Mouse (Mus musculus): Measurements from ENCODE around the gene Slc7a5. TPM values are rescaled to one million over a fixed set of nuclear protein-coding genes. Genes with fewer than 3 reads are reported as not detected.

The Slc7a5 gene
- total RNA-seq, 2 experiments from 2014 or later, result 1.0 to 1.3 TPM

- Histone ChIP-seq H3K4me3 (peak overlapping the region; percentile 60), H3K27ac (peak overlapping the region; percentile 78)
- DNase-seq, result no peak
- no peak for TF ChIP-seq CTCF (IDR thresholded peaks at IDR 0.05)
- intact Hi-C loops (cut with DNase I), result no loop called here
Measured at GRCm38 (mm10) chr8:121948321-121949145, 41.0 kb upstream of the Slc7a5 start.

- peak; percentile 89 for DNase-seq
- Histone ChIP-seq H3K4me3 (peak overlapping the region; percentile 60), H3K27ac (peak overlapping the region; percentile 78)
- TF ChIP-seq CTCF (IDR thresholded peaks at IDR 0.05), result no peak
- intact Hi-C loops (cut with DNase I), result no loop called here
Measured at GRCm38 (mm10) chr8:121947753-121948141, 40.3 kb upstream of the Slc7a5 start.

DNA sequence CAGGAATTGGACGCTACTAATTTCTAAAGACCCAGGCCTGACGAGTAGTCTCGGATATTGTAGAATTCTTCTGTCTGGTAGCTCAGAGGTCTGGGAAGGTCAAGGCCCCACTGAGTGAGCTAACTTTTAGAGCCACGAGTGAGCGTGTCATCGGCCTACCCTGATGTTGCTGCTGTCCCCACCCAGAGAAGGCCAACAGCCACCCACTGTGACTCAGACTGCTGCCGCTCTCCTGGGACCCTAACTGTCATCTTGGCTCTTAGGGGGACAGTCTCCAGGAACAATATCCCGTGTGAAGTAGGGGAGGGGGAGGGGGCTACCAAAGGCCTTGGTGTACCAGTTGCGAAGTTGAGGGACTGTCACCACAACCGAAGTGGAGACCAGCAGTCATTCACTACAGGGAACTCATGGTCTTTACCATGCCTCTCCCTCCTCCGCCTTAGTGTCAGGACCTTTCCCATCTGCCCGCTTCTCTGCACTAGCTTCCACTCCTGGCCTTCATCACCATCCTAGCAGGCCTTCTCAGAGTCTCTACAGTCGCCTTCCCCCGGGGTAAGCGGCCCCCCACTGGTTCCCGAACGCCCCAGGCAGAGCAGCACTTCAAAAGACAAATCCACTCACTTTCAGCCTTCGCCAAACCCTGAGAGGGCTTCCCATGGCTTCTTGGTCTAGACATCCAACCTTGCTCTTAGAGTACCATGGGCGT, 39.7 kb upstream of the Slc7a5 start:
- H3K4me3 ChIP-seq, result peak overlapping the region; percentile 60
- H3K27ac ChIP-seq, result peak overlapping the region; percentile 78
- DNase-seq, result no peak
- intact Hi-C loops (cut with DNase I), result no loop called here
- no peak for TF ChIP-seq CTCF (IDR thresholded peaks at IDR 0.05)

DNA sequence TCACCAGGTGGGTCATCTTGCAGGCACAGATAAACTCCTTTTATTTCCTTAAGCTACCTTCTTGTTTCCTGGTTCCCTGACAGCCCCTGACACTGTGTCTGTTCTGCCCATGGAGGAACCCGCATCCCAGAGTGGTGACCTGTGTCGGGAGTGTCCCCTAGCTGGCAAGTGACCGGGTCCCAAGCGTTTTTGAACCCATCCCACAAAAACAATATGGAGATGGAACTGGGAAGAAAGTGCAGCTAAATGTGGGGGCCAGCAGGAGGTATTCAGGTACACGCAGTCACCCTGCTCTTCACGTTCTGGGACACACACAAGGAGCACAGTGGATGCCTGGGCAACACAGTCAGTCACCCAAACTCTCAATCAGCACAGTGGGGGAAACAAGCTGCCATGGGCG, 38.9 kb upstream of the Slc7a5 start:
- no peak for TF ChIP-seq CTCF (IDR thresholded peaks at IDR 0.05)
- DNase-seq, result no peak
- no peak overlapping the region for H3K4me3 ChIP-seq
- intact Hi-C loops (cut with DNase I), result no loop called here
- H3K27ac ChIP-seq, result no peak overlapping the region

- no peak within 1 kb of the TSS for H3K4me3 ChIP-seq
- peak within 1 kb of the TSS; percentile 87 for H3K27ac ChIP-seq
- no peak for DNase-seq
- intact Hi-C loops (cut with DNase I), result no loop called here
- no peak for TF ChIP-seq CTCF (IDR thresholded peaks at IDR 0.05)
Measured at GRCm38 (mm10) chr8:121944831-121945230, 37.3 kb upstream of the Slc7a5 start, which contains the start of gene Car5a. Gene Car5a, minus strand, starts transcription at chr8:121944904.

- intact Hi-C loops (cut with DNase I), result no loop called here
- TF ChIP-seq CTCF (IDR thresholded peaks at IDR 0.05), result no peak
- peak; percentile 85 for DNase-seq
- H3K27ac ChIP-seq, result peak overlapping the region; percentile 87
- no peak overlapping the region for H3K4me3 ChIP-seq
Measured at GRCm38 (mm10) chr8:121943716-121944115, 36.2 kb upstream of the Slc7a5 start.

DNA sequence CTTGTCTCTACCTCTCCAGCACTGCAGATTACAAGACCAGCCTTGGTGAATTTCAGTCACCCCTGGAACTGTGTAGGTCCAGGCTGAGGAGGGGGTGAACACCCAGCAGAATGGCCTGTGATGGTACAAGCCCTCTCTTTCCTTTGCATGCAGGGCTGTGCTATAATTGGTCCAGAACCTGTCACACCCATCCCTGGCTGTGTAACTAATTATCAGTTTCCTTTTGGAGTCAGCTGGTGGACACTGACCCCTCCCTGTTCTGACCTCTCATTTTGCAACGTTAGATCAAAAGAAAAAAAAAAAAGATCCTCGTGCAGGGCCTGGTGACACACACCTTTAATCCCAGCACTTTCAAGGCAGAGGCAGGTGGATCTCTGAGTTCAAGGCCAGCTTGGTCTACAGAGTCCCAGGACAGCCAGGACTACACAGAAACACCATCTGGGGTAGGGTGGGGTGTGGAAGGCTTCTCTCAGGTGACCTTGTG, 35.6 kb upstream of the Slc7a5 start:
- H3K27ac ChIP-seq, result peak overlapping the region; percentile 87
- intact Hi-C loops (cut with DNase I), result no loop called here
- DNase-seq, result no peak

GRCm38 (mm10) chr8:121938732-121939131, 31.2 kb upstream of the Slc7a5 start:
- no peak for TF ChIP-seq CTCF (IDR thresholded peaks at IDR 0.05)

More for the DNA sequence above, 35.6 kb upstream of the Slc7a5 start:
- TF ChIP-seq CTCF (IDR thresholded peaks at IDR 0.05), result no peak
- no peak overlapping the region for H3K4me3 ChIP-seq

DNA sequence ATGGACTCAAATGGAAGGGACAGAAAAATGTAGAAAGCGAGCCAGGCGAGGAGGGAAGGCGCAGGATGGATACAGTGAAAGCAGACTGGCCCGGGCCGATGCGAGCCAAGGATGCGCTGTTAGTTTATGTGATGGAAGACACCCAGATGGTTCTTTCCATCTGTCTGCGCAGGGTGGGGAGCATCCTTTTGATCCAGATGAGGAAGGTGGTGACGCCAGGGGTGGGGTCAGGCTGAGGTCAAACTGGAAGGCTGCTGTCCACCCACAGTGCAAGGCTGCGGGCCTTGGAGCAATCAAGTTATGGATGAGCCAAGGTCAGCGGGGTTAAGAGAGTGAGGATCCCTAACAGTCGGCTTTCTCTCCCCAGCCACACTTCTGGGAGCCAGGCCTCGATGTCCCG, 28.9 kb upstream of the Slc7a5 start:
- H3K4me3 ChIP-seq, result no peak overlapping the region
- DNase-seq, result peak; percentile 77
- TF ChIP-seq CTCF (IDR thresholded peaks at IDR 0.05), result no peak
- intact Hi-C loops (cut with DNase I), result no loop called here
- H3K27ac ChIP-seq, result peak overlapping the region; percentile 67

More at GRCm38 (mm10) chr8:121938732-121939131, 31.2 kb upstream of the Slc7a5 start:
- H3K27ac ChIP-seq, result no peak overlapping the region
- intact Hi-C loops (cut with DNase I), result no loop called here
- DNase-seq, result no peak
- no peak overlapping the region for H3K4me3 ChIP-seq

GRCm38 (mm10) chr8:121935341-121936294, 28.1 kb upstream of the Slc7a5 start:
- DNase-seq, result peak; percentile 59
- intact Hi-C loops (cut with DNase I), result no loop called here
- peak; percentile 25; the same call in 1 of the 2 replicates for TF ChIP-seq CTCF (IDR thresholded peaks at IDR 0.05)
- Histone ChIP-seq H3K27ac (peak overlapping the region; percentile 67), H3K4me3 (no peak overlapping the region)

GRCm38 (mm10) chr8:121934923-121935322, 27.4 kb upstream of the Slc7a5 start:
- intact Hi-C loops (cut with DNase I), result no loop called here
- H3K27ac ChIP-seq, result peak overlapping the region; percentile 67
- TF ChIP-seq CTCF (IDR thresholded peaks at IDR 0.05), result no peak

GRCm38 (mm10) chr8:121934506-121934905, 27.0 kb upstream of the Slc7a5 start:
- Histone ChIP-seq H3K27ac (peak overlapping the region; percentile 67), H3K4me3 (no peak overlapping the region)
- intact Hi-C loops (cut with DNase I), result no loop called here
- peak; percentile 48 for DNase-seq
- TF ChIP-seq CTCF (IDR thresholded peaks at IDR 0.05), result peak; percentile 76

More at GRCm38 (mm10) chr8:121934923-121935322, 27.4 kb upstream of the Slc7a5 start:
- H3K4me3 ChIP-seq, result no peak overlapping the region
- DNase-seq, result no peak

All from gastrocnemius, adult 2 months (tissue).